Mouse (Mus musculus) retina, postnatal 1 day (tissue): ENCODE measurements around the gene Dok3.

Experiments used
- DNase-seq: peaks from one replicate; pipeline ENCODE4 v3.0.0-alpha.2; 2012

Gene Dok3

GRCm38 (mm10) chr13:55536194-55537175 is 7.4 kb upstream of the Dok3 start, which contains the start of gene Ddx41:
TSS of gene Ddx41 (minus strand) at chr13:55536658.
- peak; percentile 100 for DNase-seq

DNA sequence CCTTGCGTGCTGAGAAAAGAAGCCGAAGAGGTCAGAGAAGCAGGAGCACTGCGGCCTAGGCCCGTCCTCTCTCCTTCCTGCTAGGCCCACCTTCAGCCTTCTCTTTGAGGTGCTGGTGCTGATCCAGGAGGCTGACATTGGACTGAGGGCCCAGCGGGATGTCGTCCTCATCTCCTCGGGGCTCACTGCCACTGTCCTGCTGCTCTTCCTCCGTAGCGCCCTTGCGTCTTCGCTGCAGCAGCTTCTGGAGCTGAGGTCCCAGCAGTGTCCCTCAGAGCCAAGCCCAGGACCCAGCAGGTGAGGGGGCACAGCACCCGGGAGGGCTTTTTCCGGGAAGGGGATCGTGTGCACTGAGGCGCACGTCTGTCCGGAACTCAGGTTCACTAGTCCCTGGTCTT is 6.7 kb upstream of the Dok3 start:
- DNase-seq: no peak

GRCm38 (mm10) chr13:55535191-55535590 is 6.1 kb upstream of the Dok3 start:
- DNase-seq: no peak

- DNase-seq: no peak
These were observed 993 bp downstream of the Dok3 start for GRCm38 (mm10) chr13:55527834-55528772.

DNA sequence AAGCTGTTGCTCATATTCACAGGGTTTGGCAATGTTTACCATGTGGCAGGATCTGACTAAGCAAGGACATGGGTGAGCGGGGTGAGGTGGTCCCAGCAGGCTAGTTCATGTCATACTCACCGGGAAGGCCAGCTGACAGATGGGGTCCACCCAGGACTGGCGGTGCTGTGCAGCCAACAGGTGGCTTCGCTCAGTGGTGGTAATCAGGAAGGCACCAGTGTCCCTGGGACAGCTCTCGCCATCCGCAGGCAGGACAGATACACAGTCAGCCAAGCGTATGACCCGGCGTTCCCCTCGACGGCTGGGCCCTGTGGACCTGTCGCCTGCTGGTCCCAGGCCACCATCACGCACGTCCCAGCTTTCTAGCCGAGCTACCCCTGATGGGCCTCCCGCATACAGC is 1.9 kb downstream of the Dok3 start:
- DNase-seq: no peak

DNA sequence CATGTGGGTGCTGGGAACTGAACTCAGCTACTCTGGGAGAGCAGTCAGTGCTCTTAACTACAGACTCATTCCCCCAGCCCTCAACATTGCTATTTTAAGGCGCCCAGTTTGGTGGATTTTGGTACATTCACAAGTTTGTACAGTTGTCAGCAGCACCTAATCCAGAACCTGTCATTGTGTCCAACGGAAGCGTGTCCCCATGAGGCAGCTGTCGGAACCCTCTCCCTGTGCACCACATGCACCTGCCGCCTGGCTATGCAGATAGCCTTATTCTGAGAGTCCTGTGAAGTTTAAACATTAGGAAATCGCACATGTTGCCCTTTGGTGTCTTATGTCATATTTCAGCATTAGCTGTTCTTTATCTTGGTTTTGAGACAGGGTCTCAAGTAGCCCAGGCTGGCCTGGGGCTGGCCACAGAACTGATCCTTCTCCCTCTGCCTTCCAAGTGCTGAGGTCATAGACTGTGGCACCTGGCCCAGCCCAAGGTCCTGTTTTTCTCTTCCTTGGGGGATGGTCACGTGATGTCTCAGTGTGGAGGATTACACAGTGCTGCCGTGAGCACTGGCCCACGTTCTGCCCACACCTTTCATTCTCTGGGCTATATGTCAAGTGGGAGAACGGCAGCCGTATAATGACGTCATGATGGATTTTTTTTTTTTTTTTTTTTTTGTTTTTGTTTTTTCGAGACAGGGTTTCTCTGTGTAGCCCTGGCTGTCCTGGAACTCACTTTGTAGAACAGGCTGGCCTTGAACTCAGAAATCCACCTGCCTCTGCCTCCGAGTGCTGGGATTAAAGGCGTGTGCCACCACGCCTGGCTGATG is 3.2 kb downstream of the Dok3 start:
- DNase-seq: no peak

GRCm38 (mm10) chr13:55523951-55524600 is 5.0 kb downstream of the Dok3 start:
- no peak for DNase-seq

DNA sequence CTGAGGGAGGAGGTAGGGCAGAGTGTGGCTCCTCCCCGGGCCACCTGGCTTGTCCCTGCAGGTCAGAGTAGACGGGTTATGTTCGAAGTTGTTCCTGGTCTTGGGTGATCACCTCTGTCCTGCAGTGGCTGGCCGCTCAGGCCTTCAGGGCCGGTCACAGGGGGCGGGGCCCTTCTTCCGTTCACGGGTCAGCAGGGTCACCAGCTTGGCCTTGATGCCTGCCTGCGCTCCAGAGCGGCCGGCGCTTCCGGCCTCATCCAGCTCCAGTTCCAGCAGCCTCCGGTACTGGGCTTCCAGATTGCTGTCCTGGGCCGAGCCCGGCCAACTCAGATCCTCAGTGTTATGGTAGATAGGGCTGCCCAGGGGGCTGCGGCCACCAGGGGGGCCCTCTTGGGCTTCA is 5.8 kb downstream of the Dok3 start:
- DNase-seq: no peak

DNA sequence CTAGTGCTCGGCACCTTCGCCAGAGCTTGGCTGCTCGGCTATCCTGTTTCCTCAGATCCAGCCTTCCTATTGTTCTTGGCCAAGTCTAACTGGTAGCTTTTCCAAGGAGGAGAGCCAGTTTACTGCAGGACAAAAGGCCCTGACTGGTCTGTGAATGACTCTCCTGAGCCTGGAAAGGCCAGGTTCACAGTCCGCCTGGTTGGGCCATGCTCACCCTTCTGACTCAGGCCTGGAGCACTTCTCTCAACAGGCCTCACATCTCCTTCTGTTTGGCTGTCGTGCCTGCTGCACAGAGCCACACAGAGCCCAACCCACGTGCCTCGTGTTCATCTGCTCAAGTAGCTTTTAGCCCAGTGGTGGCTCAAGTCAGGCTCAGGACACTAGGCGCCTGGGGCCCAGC is 6.4 kb downstream of the Dok3 start:
- no peak for DNase-seq

DNA sequence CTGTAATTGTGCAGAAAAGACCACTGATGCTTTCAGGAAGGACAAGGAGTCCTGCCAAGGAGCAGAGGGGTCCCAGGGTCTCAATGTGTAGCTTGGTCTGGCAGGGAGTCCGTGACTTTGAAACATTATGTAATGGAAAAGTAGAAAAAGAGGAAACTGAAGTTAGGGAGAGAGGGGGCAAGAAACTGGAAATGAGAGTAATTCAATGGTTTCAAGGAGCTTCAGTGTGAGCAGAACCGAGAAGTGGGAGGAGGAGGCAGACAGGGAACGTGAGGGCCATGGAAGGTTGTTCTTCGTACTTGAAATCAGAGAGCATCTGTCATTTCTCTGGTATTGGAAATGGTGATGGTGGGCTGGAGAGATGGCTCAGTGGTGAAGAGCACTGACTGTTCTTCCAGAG is 9.5 kb downstream of the Dok3 start:
- no peak for DNase-seq

GRCm38 (mm10) chr13:55516955-55517354 is 12.1 kb downstream of the Dok3 start:
- peak; percentile 87 for DNase-seq

GRCm38 (mm10) chr13:55513828-55514227 is 15.3 kb downstream of the Dok3 start:
- DNase-seq: no peak

DNA sequence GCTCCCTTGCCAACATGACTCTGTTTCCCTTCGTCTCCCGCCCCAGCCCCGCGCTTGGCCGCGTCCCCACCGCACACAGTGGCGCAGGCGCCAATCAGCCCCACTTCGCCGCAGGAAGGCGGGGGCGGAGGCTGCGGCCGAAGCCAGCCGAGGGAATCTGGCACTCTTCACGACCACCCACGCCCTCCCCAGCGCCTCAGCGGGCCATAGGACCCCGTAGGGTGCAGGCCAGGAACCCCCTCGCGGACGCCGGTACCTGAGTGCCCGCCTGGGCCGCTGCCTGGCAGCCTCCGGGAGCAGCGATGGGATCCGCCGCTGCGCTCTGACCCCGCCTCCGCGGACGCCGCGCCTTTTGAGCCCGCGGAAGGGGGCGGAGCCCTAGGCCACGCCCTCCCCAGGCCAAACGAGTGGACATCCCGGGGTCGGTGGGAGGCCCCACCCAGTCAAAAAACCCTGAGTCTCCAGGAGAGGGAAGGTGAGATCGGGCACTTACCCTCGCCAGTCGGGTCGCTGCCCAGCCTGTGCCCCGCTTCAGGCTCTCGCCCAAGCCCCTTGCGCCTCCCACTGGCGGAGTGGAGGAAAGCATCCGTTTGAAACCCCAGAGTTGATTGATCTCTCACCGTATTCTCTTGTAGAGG is 15.9 kb downstream of the Dok3 start, which contains the start of gene Pdlim7:
Gene Pdlim7, minus strand, starts transcription at position 566 of the 638 bp plus-strand sequence.
- peak; percentile 94 for DNase-seq

GRCm38 (mm10) chr13:55512379-55513031 is 16.6 kb downstream of the Dok3 start:
- peak; percentile 63 for DNase-seq

GRCm38 (mm10) chr13:55511492-55511861 is 17.6 kb downstream of the Dok3 start:
- no peak for DNase-seq

DNA sequence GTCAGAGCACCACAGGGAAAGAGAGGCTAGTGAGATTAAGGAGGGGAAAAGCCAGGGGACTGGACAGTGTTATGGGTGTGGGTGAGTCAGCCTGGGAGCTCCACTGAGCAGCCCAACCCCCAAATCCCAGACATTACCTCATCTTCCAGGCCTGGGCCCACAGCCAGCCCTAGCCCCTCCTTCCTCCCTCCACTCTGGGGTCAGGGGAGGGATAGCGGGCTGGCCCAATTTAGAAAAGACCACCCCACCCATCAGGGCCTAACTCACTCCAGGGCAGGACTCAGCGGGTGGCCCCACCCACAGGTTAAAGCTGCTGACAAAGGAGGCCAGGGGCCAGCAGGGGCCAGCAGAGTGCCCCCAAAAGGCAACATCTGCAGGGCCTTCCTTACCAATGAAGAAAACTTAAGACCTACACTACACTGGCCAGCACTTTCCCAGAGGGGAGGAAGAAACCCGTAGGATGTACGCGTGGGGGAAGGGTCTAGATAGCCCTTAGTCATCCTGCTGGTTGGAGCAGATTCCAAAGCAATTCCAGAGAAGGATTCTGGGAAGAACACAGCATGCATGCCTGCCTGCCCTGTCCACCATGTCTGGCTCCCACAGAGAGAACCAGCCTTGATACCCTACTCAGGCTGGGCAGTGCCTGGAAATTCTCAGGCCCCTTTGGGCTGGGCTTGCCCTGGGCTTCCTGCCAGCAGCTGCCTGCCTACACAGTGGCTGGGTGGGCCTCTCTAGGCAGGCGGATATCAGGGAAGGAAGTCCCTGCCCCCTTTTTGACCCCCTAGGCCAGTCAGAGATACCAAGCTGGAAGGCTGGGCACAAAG is 18.2 kb downstream of the Dok3 start:
- DNase-seq: peak; percentile 90

DNA sequence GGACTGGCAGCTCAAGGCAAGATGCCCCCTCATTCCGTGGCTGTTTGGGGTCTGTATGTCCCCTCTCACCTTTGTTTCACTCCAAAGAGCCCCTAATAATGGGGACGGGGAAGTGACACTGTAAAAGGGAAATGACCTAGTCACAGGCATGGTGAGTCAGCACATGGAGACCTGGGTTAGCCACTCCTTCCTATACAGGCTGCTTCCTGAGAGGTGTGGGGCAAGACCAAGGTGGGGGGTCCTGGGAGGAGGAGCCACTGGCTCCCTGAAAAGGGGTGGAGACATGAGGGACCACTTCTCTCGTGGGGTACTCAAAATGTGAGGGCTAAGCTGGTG is 18.8 kb downstream of the Dok3 start:
- DNase-seq: no peak

- no peak for DNase-seq
These were observed 20.6 kb downstream of the Dok3 start for GRCm38 (mm10) chr13:55508531-55508930.

DNA sequence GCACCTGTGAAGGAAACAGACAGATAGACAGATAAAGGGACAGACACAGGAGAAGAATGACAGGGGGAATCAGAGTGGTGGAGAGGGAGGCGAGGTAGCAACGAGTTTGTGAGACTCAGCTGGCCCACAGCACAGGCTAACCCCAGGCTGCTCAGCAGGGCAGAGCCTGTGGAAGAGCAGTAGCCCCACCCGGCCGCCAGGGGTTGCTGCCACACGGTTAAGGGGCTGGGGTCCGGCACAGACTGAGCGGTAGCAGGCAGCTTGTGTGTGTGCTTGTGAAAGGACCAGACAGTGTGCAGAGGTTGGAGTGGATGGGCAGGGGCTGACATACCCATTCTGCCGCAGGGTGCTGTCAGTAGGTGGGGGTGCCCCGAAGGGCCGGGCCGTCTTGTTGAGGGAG is 21.2 kb downstream of the Dok3 start:
- peak; percentile 32 for DNase-seq

GRCm38 (mm10) chr13:55506697-55507096 is 22.4 kb downstream of the Dok3 start:
- no peak for DNase-seq
